11 mouse cellular contexts compared by ENCODE assay signal in genomic region chr12:86981180-86981579, GRCm38 (mm10). TPM values are rescaled to one million over a fixed set of nuclear protein-coding genes. Genes with fewer than 3 reads are reported as not detected.
DNase-seq lines count a peak whose midpoint lies in the region; ATAC-seq and TF ChIP-seq lines count a peak whose summit lies in the region.
"Had no signal": no experiment of that assay in that cellular context is flagged by ENCODE, and none has a peak within 500 bp of the region (broad histone marks: within the 10 kb centered on the region; RNA-seq: fewer than 3 reads in every experiment).

No protein-coding gene starts in this region.

- no peaks in the 10 kb centered on the region for H3K9me3 ChIP-seq in forebrain, postnatal 0 days (ENCODE audit: low read length)
- H3K9me3 ChIP-seq in forebrain, embryonic 12.5 days: no peaks in the 10 kb centered on the region
- H3K9me3 ChIP-seq in lung, postnatal 0 days (ENCODE audit: low read length): no peaks in the 10 kb centered on the region
- H3K9me3 ChIP-seq: neural tube, embryonic 12.5 days had no signal

- H3K36me3 ChIP-seq in forebrain, postnatal 0 days (ENCODE audit: insufficient read depth): no peaks in the 10 kb centered on the region
- no peaks in the 10 kb centered on the region for H3K36me3 ChIP-seq in forebrain, embryonic 12.5 days (replicated peaks)
- H3K36me3 ChIP-seq in lung, postnatal 0 days (ENCODE audit: insufficient read depth, low read length): no peaks in the 10 kb centered on the region
- H3K36me3 ChIP-seq in small intestine, adult 2 months (ENCODE audit: control insufficient read depth, insufficient read depth, low read length): no peaks in the 10 kb centered on the region
- H3K36me3 ChIP-seq: neural tube, embryonic 12.5 days had no signal

- TF ChIP-seq EP300 in lung, postnatal 0 days (IDR thresholded peaks at IDR 0.05): no peak

- H3K4me2 ChIP-seq in forebrain, postnatal 0 days (ENCODE audit: low read depth): no peak overlapping the region
- H3K4me2 ChIP-seq in forebrain, embryonic 12.5 days: no peak overlapping the region
- H3K4me2 ChIP-seq in lung, postnatal 0 days (replicated peaks; ENCODE audit: low read depth, low read length): no peak overlapping the region
- H3K4me2 ChIP-seq: neural tube, embryonic 12.5 days had no signal

- no peak overlapping the region for H3K27ac ChIP-seq in forebrain, postnatal 0 days (ENCODE audit: low read depth, low read length)
- H3K27ac ChIP-seq in forebrain, embryonic 12.5 days: no peak overlapping the region
- no peak overlapping the region for H3K27ac ChIP-seq in lung, postnatal 0 days (ENCODE audit: low read length)
- no peak overlapping the region for H3K27ac ChIP-seq in cerebellum, adult 2 months (ENCODE audit: insufficient read depth, low read length)
- no peak overlapping the region for H3K27ac ChIP-seq in small intestine, adult 2 months (ENCODE audit: insufficient read depth, low read depth, low read length)
- H3K27ac ChIP-seq: neural tube, embryonic 12.5 days had no signal

- H3K27me3 ChIP-seq in forebrain, postnatal 0 days (ENCODE audit: insufficient read depth, low read length): no peaks in the 10 kb centered on the region
- H3K27me3 ChIP-seq in forebrain, embryonic 12.5 days: peaks cover 82% of the 10 kb centered on the region
- H3K27me3 ChIP-seq in lung, postnatal 0 days (replicated peaks; ENCODE audit: insufficient read depth, low read length): 0 out of 2 replicates have a peak, but pooled peaks cover 6% of the 10 kb centered on the region
- no peaks in the 10 kb centered on the region for H3K27me3 ChIP-seq in cerebellum, adult 2 months (ENCODE audit: control insufficient read depth, insufficient read depth, low read length)
- peaks cover 14% of the 10 kb centered on the region for H3K27me3 ChIP-seq in small intestine, adult 2 months (ENCODE audit: control insufficient read depth, insufficient read depth, low read length)

- peak; percentile 60 for TF ChIP-seq CTCF in forebrain, postnatal 0 days (IDR thresholded peaks at IDR 0.05; ENCODE audit: low read depth)
- TF ChIP-seq CTCF in lung, postnatal 0 days (IDR thresholded peaks at IDR 0.05): peak; percentile 45
- peak; percentile 77 for TF ChIP-seq CTCF in cerebellum, adult 2 months (IDR thresholded peaks at IDR 0.05; ENCODE audit: borderline replicate concordance, insufficient read depth, low read depth, low read length)
- peak; percentile 34; the same call in 1 of the 2 replicates for TF ChIP-seq CTCF in small intestine, adult 2 months (IDR thresholded peaks at IDR 0.05; ENCODE audit: extremely low read depth, insufficient read length, insufficient replicate concordance, low read depth, low read length)

- no peak for TF ChIP-seq POLR2A in cerebellum, adult 2 months (IDR thresholded peaks at IDR 0.05; ENCODE audit: borderline replicate concordance, insufficient read depth, low read length)
- TF ChIP-seq POLR2A in small intestine, adult 2 months (IDR thresholded peaks at IDR 0.05; ENCODE audit: low read depth, low read length): no peak

- no peak overlapping the region for H3K4me3 ChIP-seq in forebrain, postnatal 0 days (ENCODE audit: low read depth, low read length)
- no peak overlapping the region for H3K4me3 ChIP-seq in forebrain, embryonic 12.5 days (replicated peaks)
- H3K4me3 ChIP-seq in lung, postnatal 0 days (ENCODE audit: low read depth, low read length): no peak overlapping the region
- H3K4me3 ChIP-seq in cerebellum, adult 2 months (replicated peaks; ENCODE audit: insufficient read depth, low read depth, low read length): no peak overlapping the region
- H3K4me3 ChIP-seq in small intestine, adult 2 months (ENCODE audit: low read depth, low read length): no peak overlapping the region
- H3K4me3 ChIP-seq: neural tube, embryonic 12.5 days had no signal

- H3K9ac ChIP-seq in forebrain, postnatal 0 days: no peak overlapping the region
- H3K9ac ChIP-seq in forebrain, embryonic 12.5 days: no peak overlapping the region
- H3K9ac ChIP-seq in lung, postnatal 0 days (replicated peaks; ENCODE audit: low read depth): no peak overlapping the region
- H3K9ac ChIP-seq: neural tube, embryonic 12.5 days had no signal

- DNase-seq in forebrain, postnatal 0 days: no peak
- no peak for DNase-seq in lung, postnatal 0 days (ENCODE audit: low spot score)
- DNase-seq in lung, postnatal 10 days: no peak
- DNase-seq in cerebellum, adult 2 months: peak; percentile 57 to 75
- no peak for DNase-seq in left cerebral cortex, adult 11 months (ENCODE audit: low spot score)
- DNase-seq: layer of hippocampus, adult 9-11 months had no signal

- 29% methylated on average over 9 of the region's 9 CpGs for WGBS in forebrain, postnatal 0 days
- 27% methylated on average over 9 of the region's 9 CpGs for WGBS in forebrain, embryonic 12.5 days
- WGBS in lung, postnatal 0 days: 27% methylated on average over 9 of the region's 9 CpGs
- WGBS in cerebellum, adult 2 months: 35% methylated on average over 9 of the region's 9 CpGs
- WGBS in small intestine, adult 2 months: 30% methylated on average over 9 of the region's 9 CpGs

- no peak for ATAC-seq in forebrain, postnatal 0 days
- ATAC-seq in forebrain, embryonic 12.5 days (ENCODE audit: low FRiP score): no peak
- ATAC-seq in lung, postnatal 0 days: no peak
- ATAC-seq in megakaryocyte, adult 5-6 weeks (ENCODE audit: poor library complexity, severe bottlenecking): no peak

- 0 out of 2 replicates have a peak, but pooled peaks cover 6% of the 10 kb centered on the region for H3K4me1 ChIP-seq in forebrain, postnatal 0 days (ENCODE audit: insufficient read depth)
- peaks cover 19% of the 10 kb centered on the region for H3K4me1 ChIP-seq in forebrain, embryonic 12.5 days
- H3K4me1 ChIP-seq in lung, postnatal 0 days (ENCODE audit: insufficient read depth, low read depth, low read length): no peaks in the 10 kb centered on the region
- H3K4me1 ChIP-seq in cerebellum, adult 2 months (ENCODE audit: control insufficient read depth, insufficient read depth, low read length): peaks cover 7% of the 10 kb centered on the region
- no peaks in the 10 kb centered on the region for H3K4me1 ChIP-seq in small intestine, adult 2 months (ENCODE audit: control insufficient read depth, insufficient read depth, insufficient read length, low read length)

RNA-seq across cellular contexts. Expression of gene Zdhhc22, which starts 9.1 kb away (rescaled TPM):
- total RNA-seq in forebrain, postnatal 0 days (2014; rRNA removed): 10.7 and 12.5 TPM in 2 replicates
- 12.3 and 21.7 TPM in 2 replicates for polyA plus RNA-seq in forebrain, postnatal 0 days (2015; fragmentation: Nextera tagmentation; extraction: Ambion mirVana)
- polyA plus RNA-seq in forebrain, embryonic 12.5 days (2016; fragmentation: Nextera tagmentation; extraction: Ambion mirVana): 1.1 and 1.6 TPM in 2 replicates
- polyA plus RNA-seq in lung, postnatal 0 days (2015; fragmentation: Nextera tagmentation; extraction: Ambion mirVana): 0.04 TPM in 1 of 2 replicates, not detected in the other
- 28.1 and 29.3 TPM in 2 replicates for polyA plus RNA-seq in cerebellum, adult 2 months (2012; rRNA removed)
- 0.03 and 0.04 TPM in 2 replicates for polyA plus RNA-seq in small intestine, adult 2 months (2012; rRNA removed)
- total RNA-seq in megakaryocyte, adult 5-6 weeks (2015): not detected in 2 replicates
- total RNA-seq in megakaryocyte, adult 5-6 weeks (2017): not detected in 2 replicates
- total RNA-seq: gastrocnemius, postnatal 4 days had no signal

RNA-seq across cellular contexts. Expression of gene Cipc, which starts 34.3 kb away (rescaled TPM):
- total RNA-seq in forebrain, postnatal 0 days (2014; rRNA removed): 53.1 and 62.9 TPM in 2 replicates
- polyA plus RNA-seq in forebrain, postnatal 0 days (2015; fragmentation: Nextera tagmentation; extraction: Ambion mirVana): 28.4 and 38.1 TPM in 2 replicates
- polyA plus RNA-seq in forebrain, embryonic 12.5 days (2016; fragmentation: Nextera tagmentation; extraction: Ambion mirVana): 49.5 and 51.4 TPM in 2 replicates
- polyA plus RNA-seq in lung, postnatal 0 days (2015; fragmentation: Nextera tagmentation; extraction: Ambion mirVana): 12.5 and 14.8 TPM in 2 replicates
- polyA plus RNA-seq in cerebellum, adult 2 months (2012; rRNA removed): 122 and 127 TPM in 2 replicates
- 7.9 and 16.3 TPM in 2 replicates for polyA plus RNA-seq in small intestine, adult 2 months (2012; rRNA removed)
- 12.0 and 12.9 TPM in 2 replicates for total RNA-seq in megakaryocyte, adult 5-6 weeks (2015)
- 8.9 and 11.0 TPM in 2 replicates for total RNA-seq in megakaryocyte, adult 5-6 weeks (2017)

RNA-seq across cellular contexts. Expression of gene Tmem63c, which starts 40.0 kb away (rescaled TPM):
- total RNA-seq in forebrain, postnatal 0 days (2014; rRNA removed): 20.1 and 21.8 TPM in 2 replicates
- polyA plus RNA-seq in forebrain, postnatal 0 days (2015; fragmentation: Nextera tagmentation; extraction: Ambion mirVana): 6.6 and 8.5 TPM in 2 replicates
- 1.5 and 1.6 TPM in 2 replicates for polyA plus RNA-seq in forebrain, embryonic 12.5 days (2016; fragmentation: Nextera tagmentation; extraction: Ambion mirVana)
- 0.11 and 0.12 TPM in 2 replicates for polyA plus RNA-seq in lung, postnatal 0 days (2015; fragmentation: Nextera tagmentation; extraction: Ambion mirVana)
- polyA plus RNA-seq in cerebellum, adult 2 months (2012; rRNA removed): 55.9 and 71.0 TPM in 2 replicates
- polyA plus RNA-seq in small intestine, adult 2 months (2012; rRNA removed): 0.14 and 0.32 TPM in 2 replicates
- not detected in 2 replicates for total RNA-seq in megakaryocyte, adult 5-6 weeks (2015)
- not detected in 2 replicates for total RNA-seq in megakaryocyte, adult 5-6 weeks (2017)

Comparison
In these comparisons a context has a peak if more than half of its experiments do, and no peak if none do; other contexts are left out.
1. DNase-seq: peak in cerebellum, adult 2 months (2 of 2); none in forebrain, postnatal 0 days (single experiment), lung, postnatal 0 days (single experiment), lung, postnatal 10 days (single experiment) and left cerebral cortex, adult 11 months (single experiment).
2. Peak in every context shown above with its lines, with median percentiles within 50 percentile points of each other: CTCF ChIP-seq.